Mouse (Mus musculus) midbrain, embryonic 11.5 days (tissue): ENCODE measurements at regions not wholly inside any gene's neighbourhood (a gene's known extent, or its start where the extent isn't known, plus 50 kb on each side); places are given as distances from the start of the nearest gene placed in this dataset.

Experiments used
- ATAC-seq: fragments of 200-750 bp; cut with Nextera tagmentation; 2 replicates; pipeline ENCODE4 v1.8.0; 2017; ENCODE audit warnings: moderate TSS enrichment, moderate library complexity; ENCODE audit not compliant: low FRiP score
- DNase-seq: peaks from one replicate; pipeline ENCODE4 v3.0.0; 2015; ENCODE audit warnings: low spot score; ENCODE audit errors: missing footprints
- H3K27ac ChIP-seq: fragments of 300-500 bp; sonication (generic); 2 replicates; pipeline ENCODE4 v1.5.1; 2014; ENCODE audit warnings: low read depth, low read length
- H3K27me3 ChIP-seq: fragments of 300-500 bp; sonication (generic); 2 replicates; pipeline ENCODE4 v1.6.1; 2014; ENCODE audit warnings: mild to moderate bottlenecking, low read length, moderate library complexity, mixed read lengths; ENCODE audit not compliant: control insufficient read depth, insufficient read depth
- H3K36me3 ChIP-seq: fragments of 300-500 bp; sonication (generic); 2 replicates; pipeline ENCODE4 v1.6.1; 2014; ENCODE audit warnings: mild to moderate bottlenecking, low read length, moderate library complexity, mixed read lengths; ENCODE audit not compliant: control insufficient read depth, insufficient read depth
- H3K4me1 ChIP-seq: fragments of 300-500 bp; sonication (generic); 2 replicates; pipeline ENCODE4 v1.6.1; 2014; ENCODE audit warnings: low read length; ENCODE audit not compliant: control insufficient read depth, insufficient read depth
- H3K4me2 ChIP-seq: fragments of 300-500 bp; sonication (generic); 2 replicates; pipeline ENCODE4 v1.6.1; 2014; ENCODE audit warnings: mild to moderate bottlenecking, moderate library complexity
- H3K4me3 ChIP-seq: fragments of 300-500 bp; sonication (generic); 2 replicates; pipeline ENCODE4 v1.5.1; 2014; ENCODE audit warnings: low read depth, low read length
- H3K9ac ChIP-seq: fragments of 300-500 bp; sonication (generic); 2 replicates; pipeline ENCODE4 v1.6.1; 2014; ENCODE audit warnings: low read length
- H3K9me3 ChIP-seq: fragments of 300-500 bp; sonication (generic); 2 replicates; pipeline ENCODE4 v1.6.1; 2016; ENCODE audit warnings: low read length; ENCODE audit not compliant: control insufficient read depth
- WGBS: fragments of 180-500 bp; shearing (Covaris S2); extraction: QIAGEN DNeasy Blood & Tissue Kit; methylation state at CpG from one replicate; pipeline ENCODE4 v1.1.7; 2014; 5-methylcytosine and 5-hydroxymethylcytosine counted together

- Histone ChIP-seq H3K27me3 (no peaks in the 10 kb centered on the region), H3K4me1 (no peaks in the 10 kb centered on the region), H3K9ac (no peak overlapping the region), H3K4me2 (no peak overlapping the region), H3K36me3 (no peaks in the 10 kb centered on the region), H3K4me3 (no peak overlapping the region), H3K9me3 (no peaks in the 10 kb centered on the region), H3K27ac (no peak overlapping the region)
- no peak for DNase-seq
- WGBS = 82% methylated on average over 9 of the region's 9 CpGs
- no peak for ATAC-seq
Measured at GRCm38 (mm10) chr5:74783906-74784305, 81.2 kb upstream of the Lnx1 start.

- DNase-seq (peak; percentile 26), ATAC-seq (no peak)
- H3K9ac ChIP-seq = no peak overlapping the region
- H3K27me3 ChIP-seq = no peaks in the 10 kb centered on the region
- H3K27ac ChIP-seq = no peak overlapping the region
- H3K36me3 ChIP-seq = no peaks in the 10 kb centered on the region
- no peaks in the 10 kb centered on the region for H3K4me1 ChIP-seq
- H3K9me3 ChIP-seq = no peaks in the 10 kb centered on the region
- H3K4me3 ChIP-seq = no peak overlapping the region
- no peak overlapping the region for H3K4me2 ChIP-seq
- 96% methylated on average over 1 of the region's 1 CpGs for WGBS
Measured at GRCm38 (mm10) chr5:74778076-74778465, 75.4 kb upstream of the Lnx1 start.

- H3K27me3 ChIP-seq = no peaks in the 10 kb centered on the region
- H3K4me3 ChIP-seq = no peak overlapping the region
- no peaks in the 10 kb centered on the region for H3K4me1 ChIP-seq
- H3K9ac ChIP-seq = no peak overlapping the region
- ATAC-seq = no peak
- no peaks in the 10 kb centered on the region for H3K9me3 ChIP-seq
- no peaks in the 10 kb centered on the region for H3K36me3 ChIP-seq
- WGBS = 91% methylated on average over 10 of the region's 10 CpGs
- H3K4me2 ChIP-seq = no peak overlapping the region
- no peak overlapping the region for H3K27ac ChIP-seq
- DNase-seq = no peak
Measured at GRCm38 (mm10) chr5:74777381-74778075, 74.8 kb upstream of the Lnx1 start.

- no peak overlapping the region for H3K27ac ChIP-seq
- 84% methylated on average over 3 of the region's 3 CpGs for WGBS
- no peak overlapping the region for H3K4me2 ChIP-seq
- ATAC-seq (no peak), DNase-seq (no peak)
- no peaks in the 10 kb centered on the region for H3K36me3 ChIP-seq
- H3K4me1 ChIP-seq = no peaks in the 10 kb centered on the region
- H3K9ac ChIP-seq = no peak overlapping the region
- no peaks in the 10 kb centered on the region for H3K9me3 ChIP-seq
- H3K4me3 ChIP-seq = no peak overlapping the region
- no peaks in the 10 kb centered on the region for H3K27me3 ChIP-seq
Measured at GRCm38 (mm10) chr5:74776081-74776480, 73.4 kb upstream of the Lnx1 start.

GRCm38 (mm10) chr5:74775596-74775995 is 72.9 kb upstream of the Lnx1 start:
- 89% methylated on average over 3 of the region's 3 CpGs for WGBS
- H3K9ac ChIP-seq = no peak overlapping the region
- H3K27me3 ChIP-seq = no peaks in the 10 kb centered on the region
- H3K4me2 ChIP-seq = no peak overlapping the region
- no peak overlapping the region for H3K27ac ChIP-seq
- H3K4me3 ChIP-seq = no peak overlapping the region
- H3K36me3 ChIP-seq = no peaks in the 10 kb centered on the region
- H3K4me1 ChIP-seq = no peaks in the 10 kb centered on the region
- no peaks in the 10 kb centered on the region for H3K9me3 ChIP-seq
- no peak for DNase-seq
- no peak for ATAC-seq

- Histone ChIP-seq H3K27me3 (no peaks in the 10 kb centered on the region), H3K9me3 (no peaks in the 10 kb centered on the region), H3K36me3 (no peaks in the 10 kb centered on the region), H3K9ac (no peak overlapping the region), H3K4me3 (no peak overlapping the region), H3K4me1 (no peaks in the 10 kb centered on the region), H3K4me2 (no peak overlapping the region), H3K27ac (no peak overlapping the region)
- ATAC-seq = no peak
- 88% methylated on average over 14 of the region's 14 CpGs for WGBS
- DNase-seq = peak; percentile 62
Measured at GRCm38 (mm10) chr5:74773558-74774429, 71.1 kb upstream of the Lnx1 start.

GRCm38 (mm10) chr5:74771121-74771520 is 68.4 kb upstream of the Lnx1 start:
- DNase-seq (peak; percentile 64), ATAC-seq (no peak)
- Histone ChIP-seq H3K27ac (no peak overlapping the region), H3K9ac (no peak overlapping the region), H3K4me1 (no peaks in the 10 kb centered on the region), H3K4me3 (no peak overlapping the region), H3K4me2 (no peak overlapping the region), H3K27me3 (no peaks in the 10 kb centered on the region), H3K9me3 (no peaks in the 10 kb centered on the region), H3K36me3 (no peaks in the 10 kb centered on the region)
- 83% methylated on average over 7 of the region's 7 CpGs for WGBS

- Histone ChIP-seq H3K27ac (no peak overlapping the region), H3K4me2 (no peak overlapping the region), H3K4me3 (no peak overlapping the region), H3K9ac (no peak overlapping the region), H3K4me1 (no peaks in the 10 kb centered on the region), H3K27me3 (no peaks in the 10 kb centered on the region), H3K9me3 (no peaks in the 10 kb centered on the region), H3K36me3 (no peaks in the 10 kb centered on the region)
- ATAC-seq (no peak), DNase-seq (no peak)
- WGBS = 86% methylated on average over 5 of the region's 5 CpGs
Measured at GRCm38 (mm10) chr5:74769023-74769422, 66.3 kb upstream of the Lnx1 start.

GRCm38 (mm10) chr5:74767993-74768392 is 65.3 kb upstream of the Lnx1 start:
- ATAC-seq (no peak), DNase-seq (peak; percentile 70)
- Histone ChIP-seq H3K4me2 (no peak overlapping the region), H3K9me3 (no peaks in the 10 kb centered on the region), H3K9ac (no peak overlapping the region), H3K27me3 (no peaks in the 10 kb centered on the region), H3K36me3 (no peaks in the 10 kb centered on the region), H3K27ac (no peak overlapping the region), H3K4me1 (no peaks in the 10 kb centered on the region), H3K4me3 (no peak overlapping the region)
- WGBS = 83% methylated on average over 8 of the region's 8 CpGs
